Comparison of ENCODE assay signal across 8 mouse cellular contexts in genomic region chr11:119904621-119905286, GRCm38 (mm10). TPM values are rescaled to one million over a fixed set of nuclear protein-coding genes. Genes with fewer than 3 reads are reported as not detected.
A peak's percentile ranks its signal among the peaks of the same experiment; 100 is the strongest.
DNase-seq lines count a peak whose midpoint lies in the region; ATAC-seq and TF ChIP-seq lines count a peak whose summit lies in the region.

No protein-coding gene starts in this region.

- TF ChIP-seq CTCF in MEL (IDR thresholded peaks at IDR 0.05 in 2 of 3, conservative IDR thresholded peaks at IDR 0.05 in 1 of 3; ENCODE audit: control insufficient read depth in 1 of 3, insufficient read depth in 1 of 3, low read depth in 2 of 3, low read length in 3 of 3, poor library complexity in 1 of 3, severe bottlenecking in 1 of 3) = peak in 2 of 3 experiments; percentile 96 to 100

- H3K36me3 ChIP-seq in MEL (ENCODE audit: control insufficient read depth in 1 of 2, insufficient read depth in 2 of 2, low read length in 2 of 2) = no peaks in the 10 kb centered on the region
- H3K36me3 ChIP-seq in kidney, embryonic 14.5 days (ENCODE audit: control insufficient read depth, insufficient read depth, low read length) = no peaks in the 10 kb centered on the region
- no peaks in the 10 kb centered on the region for H3K36me3 ChIP-seq in liver, embryonic 11.5 days (ENCODE audit: control insufficient read depth, insufficient read depth, low read length)

- H3K79me2 ChIP-seq in MEL (ENCODE audit: control insufficient read depth, insufficient read depth, low read length, poor library complexity) = no peaks in the 10 kb centered on the region; the same call in 1 of the 2 replicates

- DNase-seq in 416B (ENCODE audit: low read depth) (peak; percentile 80), MEL (ENCODE audit: low read depth, low spot score) (peak; percentile 83)
- DNase-seq in cerebellum, postnatal 10 days = peak; percentile 88 to 90
- peak; percentile 68 to 83 for DNase-seq in frontal cortex, postnatal 36 days (ENCODE audit: low spot score in 2 of 2)
- DNase-seq in liver, embryonic 11.5 days (ENCODE audit: low spot score) = peak; percentile 53
- peak; percentile 71 for DNase-seq in neural tube, embryonic 10.5 days (ENCODE audit: extremely low spot score, low spot score)
- DNase-seq in thymus, postnatal 0 days (ENCODE audit: low spot score) = peak; percentile 83

- H3K4me3 ChIP-seq in MEL (ENCODE audit: control insufficient read depth in 1 of 2, insufficient read depth in 1 of 2, low read depth in 2 of 2, low read length in 2 of 2) = no peak overlapping the region
- no peak overlapping the region for H3K4me3 ChIP-seq in kidney, embryonic 14.5 days (ENCODE audit: low read length)
- no peak overlapping the region for H3K4me3 ChIP-seq in liver, embryonic 11.5 days (ENCODE audit: low read depth, low read length)

- H3K27ac ChIP-seq in MEL (ENCODE audit: control insufficient read depth, low read depth, low read length) = no peak overlapping the region
- H3K27ac ChIP-seq in kidney, embryonic 14.5 days (ENCODE audit: low read depth, low read length) = no peak overlapping the region
- H3K27ac ChIP-seq in liver, embryonic 11.5 days (ENCODE audit: low read depth, low read length) = no peak overlapping the region

- 42% methylated on average over 5 of the region's 5 CpGs for WGBS in kidney, embryonic 14.5 days
- WGBS in liver, embryonic 11.5 days = 32% methylated on average over 5 of the region's 5 CpGs

- no peak for TF ChIP-seq POLR2A in MEL (IDR thresholded peaks at IDR 0.05; ENCODE audit: control insufficient read depth in 1 of 2, insufficient read depth in 1 of 2, low read depth in 1 of 2, low read length in 2 of 2, poor library complexity in 1 of 2)

- H3K9me3 ChIP-seq in MEL (replicated peaks; ENCODE audit: insufficient read depth, low read length) = no peaks in the 10 kb centered on the region
- no peaks in the 10 kb centered on the region for H3K9me3 ChIP-seq in kidney, embryonic 14.5 days (ENCODE audit: control insufficient read depth, low read length)
- H3K9me3 ChIP-seq in liver, embryonic 11.5 days (ENCODE audit: control insufficient read depth, low read length) = no peaks in the 10 kb centered on the region

- H3K4me1 ChIP-seq in MEL (ENCODE audit: control insufficient read depth in 1 of 2, insufficient read depth in 2 of 2, low read length in 2 of 2) = peaks cover 0 to 6% of the 10 kb centered on the region in 2 experiments; a peak in 2 of 4 replicates
- peaks cover 3% of the 10 kb centered on the region; the same call in 1 of the 2 replicates for H3K4me1 ChIP-seq in kidney, embryonic 14.5 days (ENCODE audit: control insufficient read depth, insufficient read depth, low read length)
- peaks cover 5% of the 10 kb centered on the region for H3K4me1 ChIP-seq in liver, embryonic 11.5 days (replicated peaks; ENCODE audit: control insufficient read depth, insufficient read depth, low read length)

- TF ChIP-seq RAD21 in MEL (IDR thresholded peaks at IDR 0.05; ENCODE audit: low read depth, low read length) = peak; percentile 100

- H3K9ac ChIP-seq in MEL (ENCODE audit: control insufficient read depth, low read depth, low read length, poor library complexity, severe bottlenecking) = no peak overlapping the region
- H3K9ac ChIP-seq in kidney, embryonic 14.5 days (ENCODE audit: low read depth, low read length) = no peak overlapping the region
- no peak overlapping the region for H3K9ac ChIP-seq in liver, embryonic 11.5 days (ENCODE audit: low read depth, low read length)

- no peaks in the 10 kb centered on the region for H3K27me3 ChIP-seq in MEL (ENCODE audit: control insufficient read depth in 1 of 2, insufficient read depth in 2 of 2, low read length in 2 of 2)
- H3K27me3 ChIP-seq in kidney, embryonic 14.5 days (ENCODE audit: control insufficient read depth, insufficient read depth, low read length) = no peaks in the 10 kb centered on the region
- no peaks in the 10 kb centered on the region for H3K27me3 ChIP-seq in liver, embryonic 11.5 days (replicated peaks; ENCODE audit: control insufficient read depth, insufficient read depth, low read length)

- peak; percentile 41; the same call in 1 of the 2 replicates for ATAC-seq in kidney, embryonic 14.5 days (ENCODE audit: low FRiP score, low TSS enrichment)
- ATAC-seq in liver, embryonic 11.5 days (replicated peaks; ENCODE audit: low FRiP score) = peak; percentile 40; the same call in 1 of the 2 replicates

- TF ChIP-seq EP300 in MEL (IDR thresholded peaks at IDR 0.05; ENCODE audit: low read depth in 1 of 2, low read length in 2 of 2) = no peak

- H3K4me2 ChIP-seq in kidney, embryonic 14.5 days (replicated peaks; ENCODE audit: low read depth, low read length) = no peak overlapping the region
- H3K4me2 ChIP-seq in liver, embryonic 11.5 days = no peak overlapping the region

TF ChIP-seq in MEL, 35 proteins besides CTCF, POLR2A, EP300 and RAD21:
- TF ChIP-seq RCOR1 (IDR thresholded peaks at IDR 0.05; ENCODE audit: low read depth, low read length) = no peak
- TF ChIP-seq HCFC1 (IDR thresholded peaks at IDR 0.05; ENCODE audit: low read depth, low read length) = peak; percentile 40; the same call in 1 of the 2 replicates
- TF ChIP-seq USF2 (IDR thresholded peaks at IDR 0.05; ENCODE audit: borderline replicate concordance in 1 of 2, insufficient read depth in 1 of 2, low read depth in 1 of 2, low read length in 2 of 2) = no peak
- peak; percentile 96 for TF ChIP-seq ZC3H11A (IDR thresholded peaks at IDR 0.05; ENCODE audit: low read depth, low read length)
- TF ChIP-seq E2F4 (IDR thresholded peaks at IDR 0.05; ENCODE audit: borderline replicate concordance, low read depth, low read length) = no peak
- TF ChIP-seq TCF12 (IDR thresholded peaks at IDR 0.05; ENCODE audit: low read depth, low read length) = 0 out of 2 replicates have a peak, but pooled peaks have one; percentile 27
- peak; percentile 25; the same call in 1 of the 2 replicates for TF ChIP-seq GATA1 (IDR thresholded peaks at IDR 0.05; ENCODE audit: low read depth, low read length)
- TF ChIP-seq MAZ (IDR thresholded peaks at IDR 0.05; ENCODE audit: low read depth, low read length) = peak; percentile 29; the same call in 1 of the 2 replicates
- no peak for TF ChIP-seq MXI1 (IDR thresholded peaks at IDR 0.05; ENCODE audit: low read depth, low read length)
- TF ChIP-seq ZMIZ1 (IDR thresholded peaks at IDR 0.05; ENCODE audit: low read depth, low read length) = no peak
- 0 out of 2 replicates have a peak, but pooled peaks have one; percentile 32 for TF ChIP-seq JUND (IDR thresholded peaks at IDR 0.05; ENCODE audit: low read depth, low read length)
- TF ChIP-seq MYB (IDR thresholded peaks at IDR 0.05; ENCODE audit: low read depth, low read length) = no peak
- no peak for TF ChIP-seq ETS1 (IDR thresholded peaks at IDR 0.05; ENCODE audit: low read depth, low read length)
- no peak for TF ChIP-seq MAX (IDR thresholded peaks at IDR 0.05; ENCODE audit: low read length)
- TF ChIP-seq POLR2AphosphoS2 (IDR thresholded peaks at IDR 0.05; ENCODE audit: low read length) = no peak
- no peak for TF ChIP-seq MEF2A (IDR thresholded peaks at IDR 0.05; ENCODE audit: extremely low read depth, insufficient replicate concordance, low read depth, low read length, poor library complexity, severe bottlenecking)
- TF ChIP-seq POLR2AphosphoS5 (IDR thresholded peaks at IDR 0.05; ENCODE audit: borderline replicate concordance, low read depth, low read length) = no peak
- no peak for TF ChIP-seq TBP (IDR thresholded peaks at IDR 0.05; ENCODE audit: low read depth, low read length)
- no peak for TF ChIP-seq UBTF (IDR thresholded peaks at IDR 0.05; ENCODE audit: borderline replicate concordance, insufficient read depth, low read depth, low read length)
- TF ChIP-seq TAL1 (IDR thresholded peaks at IDR 0.05; ENCODE audit: low read length) = no peak
- peak; percentile 14; the same call in 1 of the 2 replicates for TF ChIP-seq BHLHE40 (IDR thresholded peaks at IDR 0.05; ENCODE audit: borderline replicate concordance, low read depth, low read length)
- no peak for TF ChIP-seq GABPA (IDR thresholded peaks at IDR 0.05; ENCODE audit: low read depth, low read length)
- TF ChIP-seq CHD1 (IDR thresholded peaks at IDR 0.05; ENCODE audit: low read depth, low read length) = no peak
- TF ChIP-seq SMC3 (IDR thresholded peaks at IDR 0.05; ENCODE audit: low read depth, low read length) = peak; percentile 98
- TF ChIP-seq SIN3A (IDR thresholded peaks at IDR 0.05; ENCODE audit: low read length) = peak; percentile 42; the same call in 1 of the 2 replicates
- no peak for TF ChIP-seq ELF1 (IDR thresholded peaks at IDR 0.05; ENCODE audit: low read depth, low read length)
TF ChIP-seq in MEL: peak in this region for 9.

RNA-seq across cellular contexts. Expression of gene Chmp6, which starts 8.5 kb away (rescaled TPM):
- 73.8 and 76.7 TPM in 2 replicates for total RNA-seq in MEL (2012; rRNA removed)
- polyA plus RNA-seq in MEL (2012; ENCODE audit: insufficient read depth in 1 of 2, insufficient read length in 2 of 2, low read depth in 1 of 2, low replicate concordance in 2 of 2, missing spikeins in 1 of 2) = 10 to 100 TPM in 1 of 2 experiments, not detected in 1; 58.3 TPM
- 87.1 and 94.0 TPM in 2 replicates for polyA plus RNA-seq in kidney, embryonic 14.5 days (2014; fragmentation: Nextera tagmentation; extraction: Ambion mirVana)
- polyA plus RNA-seq in liver, embryonic 11.5 days (2014; fragmentation: Nextera tagmentation; extraction: Ambion mirVana) = 70.1 and 77.2 TPM in 2 replicates
- polyA plus RNA-seq in thymus, postnatal 0 days (2015; fragmentation: Nextera tagmentation; extraction: Ambion mirVana) = 81.4 and 86.0 TPM in 2 replicates

RNA-seq across cellular contexts. Expression of gene Baiap2, which starts 37.8 kb away (rescaled TPM):
- total RNA-seq in MEL (2012; rRNA removed) = 31.3 and 32.8 TPM in 2 replicates
- 10 to 100 TPM in 1 of 2 experiments, not detected in 1; 27.5 TPM for polyA plus RNA-seq in MEL (2012; ENCODE audit: insufficient read depth in 1 of 2, insufficient read length in 2 of 2, low read depth in 1 of 2, low replicate concordance in 2 of 2, missing spikeins in 1 of 2)
- polyA plus RNA-seq in kidney, embryonic 14.5 days (2014; fragmentation: Nextera tagmentation; extraction: Ambion mirVana) = 15.7 and 18.2 TPM in 2 replicates
- polyA plus RNA-seq in liver, embryonic 11.5 days (2014; fragmentation: Nextera tagmentation; extraction: Ambion mirVana) = 9.7 and 10.2 TPM in 2 replicates
- polyA plus RNA-seq in thymus, postnatal 0 days (2015; fragmentation: Nextera tagmentation; extraction: Ambion mirVana) = 25.1 and 26.3 TPM in 2 replicates
